Mouse (Mus musculus) intestine, embryonic 14.5 days (tissue): Measurements from ENCODE around the gene Emc8. TPM values are rescaled to one million over a fixed set of nuclear protein-coding genes. Genes with fewer than 3 reads are reported as not detected.

Source experiments
- ATAC-seq: fragments of 200-750 bp; cut with Nextera tagmentation; replicated peaks from 2 replicates; pipeline ENCODE4 v1.8.0; 2017; ENCODE audit warnings: low read depth, moderate number of reproducible peaks, moderate TSS enrichment, moderate library complexity; ENCODE audit not compliant: low FRiP score, low TSS enrichment
- DNase-seq: peaks from one replicate; pipeline ENCODE4 v3.0.0-alpha.2; 2018; ENCODE audit warnings: low spot score
- H3K27ac ChIP-seq: fragments of 300-500 bp; sonication (generic); 2 replicates; pipeline ENCODE4 v1.5.1; 2014; ENCODE audit warnings: low read depth, mild to moderate bottlenecking, control low read depth
- H3K27me3 ChIP-seq: fragments of 300-500 bp; sonication (generic); replicated peaks from 2 replicates; pipeline ENCODE4 v1.6.1; 2014; ENCODE audit warnings: low read length, control low read depth; ENCODE audit not compliant: control insufficient read depth, insufficient read depth
- H3K36me3 ChIP-seq: fragments of 300-500 bp; sonication (generic); 2 replicates; pipeline ENCODE4 v1.6.1; 2014; ENCODE audit warnings: low read length, control low read depth; ENCODE audit not compliant: control insufficient read depth, insufficient read depth
- H3K4me1 ChIP-seq: fragments of 300-500 bp; sonication (generic); replicated peaks from 2 replicates; pipeline ENCODE4 v1.6.1; 2014; ENCODE audit warnings: low read length, control low read depth, mixed read lengths; ENCODE audit not compliant: control insufficient read depth, insufficient read depth
- H3K4me2 ChIP-seq: fragments of 300-500 bp; sonication (generic); 2 replicates; pipeline ENCODE4 v1.6.1; 2014; ENCODE audit warnings: low read length
- H3K4me3 ChIP-seq: fragments of 300-500 bp; sonication (generic); 2 replicates; pipeline ENCODE4 v1.5.1; 2014; ENCODE audit warnings: low read depth, low read length, control low read depth, mixed read lengths
- H3K9ac ChIP-seq: fragments of 300-500 bp; sonication (generic); 2 replicates; pipeline ENCODE4 v1.6.1; 2014; ENCODE audit warnings: mild to moderate bottlenecking, low read length
- H3K9me3 ChIP-seq: fragments of 300-500 bp; sonication (generic); 2 replicates; pipeline ENCODE4 v1.6.1; 2016; ENCODE audit warnings: low read length, control low read depth; ENCODE audit not compliant: control insufficient read depth
- whole genome bisulfite sequencing: fragments of 180-500 bp; shearing (Covaris S2); extraction: QIAGEN DNeasy Blood & Tissue Kit; methylation state at CpG from one replicate; pipeline ENCODE4 v1.1.7; 2014; 5-methylcytosine and 5-hydroxymethylcytosine counted together
- polyA plus RNA-seq: library from polyadenylated mRNA; unstranded; fragments of >200 nt; fragmentation: Nextera tagmentation; extraction: Ambion mirVana; gene quantifications from 2 replicates; pipeline ENCODE4 v1.2.1, GENCODE M21; 2014

Emc8 gene
- polyA plus RNA-seq, 1 experiment from 2014 or later = 294 TPM

DNA sequence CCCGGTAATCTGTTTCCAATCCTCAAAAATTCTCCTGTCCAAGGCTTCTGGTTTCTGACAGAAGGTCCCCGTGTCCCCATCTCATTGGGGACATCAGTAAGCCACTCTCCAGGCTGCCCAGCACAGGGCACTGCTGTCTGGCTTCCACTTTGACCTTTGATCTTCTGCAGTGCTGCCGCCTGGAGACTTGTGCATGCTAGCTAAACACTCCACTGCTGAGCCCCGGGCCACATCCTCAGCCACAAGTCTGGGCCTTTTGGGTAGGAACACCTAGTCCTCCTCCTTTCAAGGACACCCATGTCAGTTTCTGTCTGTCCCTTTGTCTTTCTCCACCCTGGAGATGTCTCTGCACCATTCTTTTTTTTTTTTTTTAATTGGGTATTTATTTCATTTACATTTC, 24.6 kb upstream of the Emc8 start:
- no peaks in the 10 kb centered on the region for H3K36me3 ChIP-seq
- H3K9me3 ChIP-seq = no peaks in the 10 kb centered on the region
- DNase-seq = no peak
- no peaks in the 10 kb centered on the region for H3K27me3 ChIP-seq
- H3K27ac ChIP-seq = no peak overlapping the region
- no peak for ATAC-seq
- no peak overlapping the region for H3K4me3 ChIP-seq
- H3K9ac ChIP-seq = no peak overlapping the region
- H3K4me2 ChIP-seq = no peak overlapping the region
- H3K4me1 ChIP-seq = peaks cover 43% of the 10 kb centered on the region
- 47% methylated on average over 4 of the region's 4 CpGs for WGBS

- Histone ChIP-seq H3K9me3 (no peaks in the 10 kb centered on the region), H3K36me3 (no peaks in the 10 kb centered on the region), H3K4me1 (peaks cover 29% of the 10 kb centered on the region), H3K27ac (no peak overlapping the region), H3K9ac (no peak overlapping the region), H3K4me2 (no peak overlapping the region), H3K27me3 (no peaks in the 10 kb centered on the region), H3K4me3 (no peak overlapping the region)
- DNase-seq (no peak), ATAC-seq (no peak)
- WGBS = 84% methylated on average over 7 of the region's 7 CpGs
These were observed 20.1 kb upstream of the Emc8 start for GRCm38 (mm10) chr8:120688511-120688910.

GRCm38 (mm10) chr8:120687786-120688185, 19.4 kb upstream of the Emc8 start:
- 56% methylated on average over 8 of the region's 8 CpGs for WGBS
- H3K4me3 ChIP-seq = no peak overlapping the region
- no peak overlapping the region for H3K9ac ChIP-seq
- DNase-seq = no peak
- H3K4me2 ChIP-seq = no peak overlapping the region
- no peaks in the 10 kb centered on the region for H3K9me3 ChIP-seq
- ATAC-seq = no peak
- no peak overlapping the region for H3K27ac ChIP-seq
- H3K4me1 ChIP-seq = peaks cover 27% of the 10 kb centered on the region
- H3K27me3 ChIP-seq = no peaks in the 10 kb centered on the region
- H3K36me3 ChIP-seq = no peaks in the 10 kb centered on the region

- ATAC-seq (no peak), DNase-seq (no peak)
- H3K27ac ChIP-seq = no peak overlapping the region
- H3K9me3 ChIP-seq = no peaks in the 10 kb centered on the region
- 78% methylated on average over 5 of the region's 5 CpGs for WGBS
- no peak overlapping the region for H3K4me3 ChIP-seq
- no peaks in the 10 kb centered on the region for H3K27me3 ChIP-seq
- no peak overlapping the region for H3K9ac ChIP-seq
- H3K36me3 ChIP-seq = no peaks in the 10 kb centered on the region
- peaks cover 25% of the 10 kb centered on the region for H3K4me1 ChIP-seq
- H3K4me2 ChIP-seq = no peak overlapping the region
These were observed 18.2 kb upstream of the Emc8 start for GRCm38 (mm10) chr8:120686576-120686975.

DNA sequence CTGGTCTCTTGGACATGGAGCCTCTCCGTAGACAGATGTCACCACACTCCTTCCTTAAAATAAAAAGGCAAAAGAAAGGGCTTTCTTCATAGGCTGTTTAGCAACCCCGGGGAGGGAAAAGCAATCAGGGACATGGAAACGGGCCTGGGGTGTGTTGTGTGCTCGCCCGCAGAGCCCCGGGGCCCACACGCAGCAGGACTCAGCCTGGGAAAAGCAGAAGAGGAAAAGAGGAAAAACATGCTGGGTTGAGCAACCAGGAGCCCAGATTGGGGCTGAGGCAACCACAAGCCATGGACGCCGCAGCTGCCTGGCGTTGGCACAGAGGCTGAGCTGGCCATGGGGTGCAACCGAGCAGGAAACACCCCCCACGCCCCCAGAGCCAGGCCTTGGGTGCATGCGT, 17.7 kb upstream of the Emc8 start:
- Histone ChIP-seq H3K36me3 (no peaks in the 10 kb centered on the region), H3K4me3 (no peak overlapping the region), H3K9ac (no peak overlapping the region), H3K27ac (peak overlapping the region; percentile 72; the same call in 1 of the 2 replicates), H3K4me2 (no peak overlapping the region), H3K27me3 (no peaks in the 10 kb centered on the region), H3K4me1 (peaks cover 25% of the 10 kb centered on the region), H3K9me3 (no peaks in the 10 kb centered on the region)
- WGBS = 82% methylated on average over 13 of the region's 13 CpGs
- DNase-seq (no peak), ATAC-seq (no peak)

DNA sequence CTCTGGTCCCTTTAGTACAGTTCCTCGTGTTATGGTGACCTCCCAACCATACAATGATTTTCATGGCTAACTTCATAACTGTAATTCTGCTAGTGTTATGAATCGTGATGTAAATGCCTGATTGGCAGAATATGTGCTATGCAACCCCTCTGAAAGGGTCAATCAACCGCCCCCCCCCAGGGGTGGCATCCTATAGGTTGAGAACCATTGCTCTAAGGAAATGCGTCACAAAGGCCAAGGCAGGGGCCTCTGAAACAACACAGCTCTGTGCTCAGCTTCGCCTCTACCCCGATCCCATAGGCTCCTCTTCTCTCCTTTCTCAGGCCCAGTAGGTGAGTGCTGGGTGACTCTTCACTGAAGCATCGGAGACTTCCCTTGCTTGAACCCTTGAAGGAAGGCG, 17.2 kb upstream of the Emc8 start:
- whole genome bisulfite sequencing = 73% methylated on average over 8 of the region's 8 CpGs
- no peak for DNase-seq
- peaks cover 25% of the 10 kb centered on the region for H3K4me1 ChIP-seq
- no peaks in the 10 kb centered on the region for H3K36me3 ChIP-seq
- H3K27me3 ChIP-seq = no peaks in the 10 kb centered on the region
- H3K9me3 ChIP-seq = no peaks in the 10 kb centered on the region
- ATAC-seq = no peak
- H3K4me3 ChIP-seq = no peak overlapping the region
- H3K27ac ChIP-seq = peak overlapping the region; percentile 72
- H3K9ac ChIP-seq = no peak overlapping the region
- H3K4me2 ChIP-seq = no peak overlapping the region

DNA sequence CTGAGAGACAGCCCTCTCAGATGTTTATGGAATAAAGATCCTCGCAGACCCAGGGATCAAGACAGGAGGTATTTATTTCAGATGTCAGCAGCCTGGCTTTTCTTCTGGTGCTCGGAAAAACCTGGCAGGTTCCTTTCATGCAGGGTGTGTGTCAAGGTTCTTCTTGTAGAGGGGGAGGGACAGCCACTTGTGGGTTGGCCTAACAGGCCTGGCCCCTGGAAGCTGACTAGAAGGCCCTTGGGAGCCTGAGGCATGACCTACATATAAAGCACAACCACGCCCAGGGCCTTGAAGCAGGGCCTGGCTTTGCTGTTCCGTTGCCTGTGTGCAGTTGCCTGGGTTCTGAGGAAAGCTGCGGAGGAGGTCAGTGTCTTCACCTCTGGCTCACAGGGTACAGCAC, 16.7 kb upstream of the Emc8 start:
- H3K27ac ChIP-seq = peak overlapping the region; percentile 72
- H3K4me1 ChIP-seq = peaks cover 25% of the 10 kb centered on the region
- H3K27me3 ChIP-seq = no peaks in the 10 kb centered on the region
- H3K36me3 ChIP-seq = no peaks in the 10 kb centered on the region
- ATAC-seq = 0 out of 2 replicates have a peak, but pooled peaks have one; percentile 25
- no peak overlapping the region for H3K9ac ChIP-seq
- 36% methylated on average over 5 of the region's 5 CpGs for WGBS
- H3K9me3 ChIP-seq = no peaks in the 10 kb centered on the region
- H3K4me2 ChIP-seq = no peak overlapping the region
- peak; percentile 61 for DNase-seq
- no peak overlapping the region for H3K4me3 ChIP-seq

- Histone ChIP-seq H3K4me1 (peaks cover 24% of the 10 kb centered on the region), H3K27ac (no peak overlapping the region), H3K9me3 (no peaks in the 10 kb centered on the region), H3K36me3 (no peaks in the 10 kb centered on the region), H3K4me3 (no peak overlapping the region), H3K9ac (no peak overlapping the region), H3K4me2 (no peak overlapping the region), H3K27me3 (no peaks in the 10 kb centered on the region)
- WGBS = 58% methylated on average over 5 of the region's 5 CpGs
- DNase-seq (no peak), ATAC-seq (no peak)
These were observed 15.7 kb upstream of the Emc8 start for GRCm38 (mm10) chr8:120684082-120684481.

DNA sequence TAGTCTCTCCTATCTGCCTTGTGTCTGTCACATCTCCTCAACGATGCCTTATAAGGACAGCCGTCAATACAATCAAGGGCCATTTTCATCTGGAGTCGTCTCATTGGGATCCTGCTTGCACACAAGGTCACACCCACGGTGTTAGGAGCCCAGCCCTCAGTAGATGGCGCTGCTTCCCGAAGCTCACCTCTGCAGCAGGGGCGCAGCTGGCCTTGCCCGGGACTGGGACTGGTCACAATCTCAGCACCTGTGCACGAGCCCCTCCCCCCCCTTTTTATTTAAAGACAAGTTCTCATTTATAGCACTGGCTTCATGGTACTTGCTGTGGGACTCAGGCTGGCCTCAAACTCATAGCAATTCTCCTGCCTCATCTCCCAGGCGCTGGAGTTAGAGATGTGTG, 15.2 kb upstream of the Emc8 start:
- WGBS = 16% methylated on average over 10 of the region's 10 CpGs
- Histone ChIP-seq H3K27ac (no peak overlapping the region), H3K4me1 (peaks cover 22% of the 10 kb centered on the region), H3K9ac (no peak overlapping the region), H3K27me3 (no peaks in the 10 kb centered on the region), H3K36me3 (no peaks in the 10 kb centered on the region), H3K4me2 (no peak overlapping the region), H3K9me3 (no peaks in the 10 kb centered on the region), H3K4me3 (no peak overlapping the region)
- no peak for ATAC-seq
- DNase-seq = peak; percentile 90
